Mouse (Mus musculus) B cell, adult 2 months (primary cell): ENCODE data around the gene Rpgrip1l.

Experiments
- DNase-seq, 2 experiments: peaks; one replicate each; pipeline ENCODE4 v3.0.0; 2022

The Rpgrip1l gene

DNA sequence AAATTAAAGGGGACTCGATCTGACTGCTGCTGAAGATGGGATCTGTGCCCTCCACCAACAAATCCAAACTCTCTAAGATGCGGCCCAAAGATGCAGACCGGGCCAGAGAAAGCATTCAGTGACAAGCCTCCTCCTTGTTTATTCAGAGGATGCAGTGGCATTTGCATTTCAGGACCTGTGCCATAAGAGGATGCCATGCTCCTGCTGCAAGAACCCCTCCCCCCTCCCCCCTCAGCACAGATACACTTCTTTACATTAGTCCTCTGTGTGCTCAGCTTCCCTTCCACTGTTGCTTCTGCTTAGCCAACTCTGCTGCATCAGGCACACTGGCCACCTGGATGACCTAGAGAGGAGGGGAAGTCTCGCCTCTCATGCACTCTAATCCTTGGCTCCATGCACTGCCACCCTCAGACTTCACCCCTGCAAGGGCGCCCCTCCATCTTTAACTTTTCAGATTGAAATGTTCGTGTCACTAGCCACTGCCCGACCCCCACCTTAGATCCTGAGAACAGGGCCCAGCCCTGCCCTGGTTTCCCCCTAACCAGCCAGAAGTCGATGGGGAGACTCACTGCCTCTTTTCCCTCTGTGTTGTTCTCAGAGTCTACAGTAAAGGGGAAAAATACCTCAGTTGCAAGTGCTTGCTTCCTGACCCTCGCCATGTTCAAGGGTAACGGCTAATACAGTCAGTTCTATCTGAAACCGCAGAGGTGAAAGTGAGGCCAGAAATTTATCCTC, 14.6 kb upstream of the Rpgrip1l start:
- DNase-seq, result no peak

DNA sequence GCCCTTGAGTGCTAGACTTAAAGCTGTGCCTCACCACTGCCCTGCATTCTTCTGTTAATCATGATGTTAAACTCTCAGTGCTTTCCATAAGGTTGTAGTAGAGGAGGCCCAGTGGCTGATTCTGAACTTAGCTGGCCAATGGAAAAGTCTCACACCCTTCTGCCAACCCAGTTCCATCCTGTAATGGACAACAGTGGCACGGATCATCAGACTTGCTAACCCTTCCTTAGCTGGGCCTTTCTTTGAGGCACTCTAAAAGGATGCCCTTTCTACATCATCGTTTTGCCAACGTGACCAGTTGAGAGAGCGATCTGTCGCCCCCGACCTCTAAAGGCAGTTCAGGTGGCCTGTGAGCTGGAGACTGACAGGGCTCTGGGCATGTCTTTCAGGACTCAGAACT, 13.9 kb upstream of the Rpgrip1l start:
- DNase-seq, result no peak

DNA sequence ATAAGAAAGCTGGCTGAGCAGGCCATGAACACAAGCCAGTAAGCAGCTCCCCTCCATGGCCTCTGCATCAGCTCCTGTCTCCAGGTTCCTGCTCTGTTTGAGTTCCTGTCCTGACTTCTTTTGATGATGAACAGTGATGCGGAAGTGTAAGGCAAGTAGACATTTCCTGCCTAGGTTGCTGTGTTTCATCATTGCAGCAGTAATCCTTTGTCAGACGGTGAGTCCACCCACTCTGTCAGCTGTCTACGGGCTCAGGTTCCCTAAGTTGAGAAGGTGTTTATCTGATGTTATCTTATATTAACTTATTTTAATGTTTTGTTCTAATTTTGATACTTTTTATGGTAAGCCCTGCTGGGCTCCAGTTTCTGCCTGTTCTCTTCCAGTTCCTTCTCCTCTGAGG, 13.0 kb upstream of the Rpgrip1l start:
- DNase-seq, result no peak

DNA sequence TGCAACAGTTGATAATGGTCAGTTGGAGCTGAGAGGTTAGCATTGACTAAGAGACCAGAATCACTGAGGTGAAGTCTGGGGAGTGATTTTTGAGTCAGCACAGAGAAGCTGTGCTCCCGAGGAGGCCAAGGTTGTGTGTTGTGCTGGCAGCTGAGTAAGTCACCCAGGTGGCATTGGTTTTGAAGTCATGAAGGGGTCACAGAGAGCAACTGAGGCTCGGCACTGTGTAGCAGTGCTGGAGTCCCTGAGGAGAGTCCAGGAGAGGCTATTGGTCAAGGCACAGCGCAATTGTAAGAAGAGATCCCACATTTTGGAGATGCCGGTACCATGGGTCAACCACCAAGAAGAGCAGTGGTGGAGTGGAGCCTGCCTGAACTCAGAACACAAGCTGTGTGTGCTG, 11.9 kb upstream of the Rpgrip1l start:
- no peak for DNase-seq

DNA sequence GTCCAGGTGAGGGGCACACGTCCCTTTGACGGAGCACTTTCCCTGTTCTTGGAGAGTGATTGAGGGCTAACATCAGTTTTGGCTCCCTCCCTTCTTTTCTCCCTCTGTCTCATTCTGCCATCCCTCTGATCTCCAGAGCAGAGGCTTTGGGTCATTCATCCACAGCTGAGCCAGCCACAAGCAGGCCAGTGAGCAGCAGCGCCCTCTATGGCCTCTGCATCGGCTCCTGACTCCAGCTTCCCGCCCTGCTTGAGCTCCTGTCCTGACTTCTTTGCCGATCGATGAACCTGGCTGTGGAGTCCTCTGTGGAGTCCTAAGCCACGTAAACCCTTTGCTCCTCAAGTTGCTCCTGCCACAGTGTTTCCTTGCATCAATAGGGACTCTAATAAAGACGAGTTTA, 11.2 kb upstream of the Rpgrip1l start:
- DNase-seq, result no peak

DNA sequence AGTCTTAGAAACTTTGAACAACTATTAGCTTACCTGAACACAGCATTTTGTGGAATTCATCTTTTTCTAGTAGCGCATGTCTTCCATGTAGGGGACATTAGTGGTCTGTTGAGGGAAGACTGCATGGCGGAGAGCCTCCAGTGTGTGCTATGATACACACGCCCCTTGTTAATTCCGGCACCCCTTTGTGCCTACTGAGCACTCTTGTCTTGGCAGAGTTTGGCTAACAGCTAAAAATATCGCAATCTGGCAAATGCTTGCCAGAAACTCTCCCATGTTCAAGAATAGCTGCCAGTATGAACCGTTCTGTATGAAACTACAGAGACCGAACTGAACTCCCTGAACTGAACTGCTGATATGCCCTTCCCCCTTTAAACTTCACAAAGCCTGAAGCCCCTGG, 10.4 kb upstream of the Rpgrip1l start:
- no peak for DNase-seq

DNA sequence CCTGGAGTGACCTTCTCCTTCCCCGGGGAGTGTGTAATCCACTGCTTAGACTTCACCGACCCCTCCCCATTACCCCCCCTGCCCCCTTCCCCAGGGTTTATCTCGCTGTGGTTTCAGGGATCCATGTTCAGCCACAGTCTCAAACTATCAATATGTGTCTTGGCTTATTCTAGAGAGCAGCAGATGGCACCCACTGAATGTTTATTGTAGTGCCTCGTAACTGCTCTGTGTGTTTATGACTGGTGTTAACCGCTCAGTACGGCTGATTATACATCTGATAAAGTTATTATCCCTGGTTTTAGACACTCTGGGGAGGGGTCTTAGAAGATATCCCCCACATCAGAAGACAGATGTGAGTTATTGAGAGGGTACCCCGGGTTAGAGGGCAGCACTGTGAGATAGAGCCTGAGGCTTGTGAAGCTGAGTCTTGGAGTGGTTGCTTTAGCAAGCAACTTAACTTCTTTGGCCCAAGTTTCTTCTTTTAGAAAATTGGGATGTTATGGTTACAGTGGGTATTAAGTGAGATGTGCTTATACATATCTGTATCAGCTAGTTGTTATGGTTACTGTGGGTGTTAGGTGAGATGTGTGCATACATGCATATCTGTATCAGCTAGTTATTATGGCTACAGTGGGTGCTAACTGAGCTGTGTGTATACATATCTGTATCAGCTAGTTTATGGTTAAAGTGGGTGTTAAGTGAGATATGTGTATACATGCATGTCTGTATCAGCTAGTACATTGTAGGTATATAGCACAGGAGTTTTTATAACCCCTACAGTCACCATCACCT, 6.1 kb upstream of the Rpgrip1l start:
- no peak for DNase-seq

DNA sequence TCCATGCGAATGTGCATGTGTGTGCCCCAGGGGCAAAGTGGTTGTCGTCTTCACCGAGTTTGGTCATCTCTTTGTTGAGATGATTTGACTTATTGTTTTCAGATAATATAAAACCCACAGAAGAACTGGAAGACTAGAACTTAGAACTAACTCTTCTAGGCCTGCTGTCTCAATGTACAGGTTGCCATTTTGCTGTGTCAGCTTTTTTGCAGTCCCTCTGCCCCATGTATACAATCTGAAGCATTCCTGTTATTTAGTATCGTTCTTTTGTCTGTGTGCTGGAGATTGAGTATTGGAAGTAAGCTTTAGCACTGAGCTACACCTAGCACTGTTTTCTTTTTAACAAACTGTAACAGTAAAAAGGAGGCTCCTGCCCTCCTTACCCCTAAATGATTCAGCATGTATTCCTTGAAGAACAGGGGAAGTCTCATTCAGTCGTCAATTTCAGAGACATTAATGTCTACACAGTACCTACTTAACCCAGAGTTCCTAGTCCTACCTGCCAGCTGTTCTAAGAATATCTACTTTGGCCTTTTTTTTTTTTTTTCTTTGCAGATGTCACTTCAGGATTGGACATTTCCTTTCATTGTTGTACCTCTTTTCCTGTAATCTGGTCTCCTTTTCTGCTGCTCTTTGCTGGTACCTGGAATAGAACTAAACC, 4.6 kb upstream of the Rpgrip1l start:
- no peak for DNase-seq

DNA sequence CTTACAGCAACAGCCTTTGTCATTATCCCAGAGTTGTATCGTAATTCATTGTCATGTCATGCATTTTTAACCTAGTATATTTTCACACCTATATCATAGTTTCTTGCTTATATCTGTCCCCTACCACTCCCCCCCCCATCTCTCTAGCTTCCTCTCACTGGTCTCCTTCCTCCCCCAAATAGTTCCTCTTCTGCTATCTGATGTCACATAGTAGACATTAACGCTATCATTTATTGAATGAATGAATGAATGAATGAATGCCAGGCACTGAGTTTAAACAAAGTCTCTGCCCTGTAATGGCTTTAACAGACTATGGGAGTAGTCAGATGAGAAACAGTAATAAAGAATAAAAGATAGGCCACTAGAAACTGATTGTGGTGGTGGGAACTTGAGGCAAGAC, 720 bp downstream of the Rpgrip1l start:
- no peak for DNase-seq

DNA sequence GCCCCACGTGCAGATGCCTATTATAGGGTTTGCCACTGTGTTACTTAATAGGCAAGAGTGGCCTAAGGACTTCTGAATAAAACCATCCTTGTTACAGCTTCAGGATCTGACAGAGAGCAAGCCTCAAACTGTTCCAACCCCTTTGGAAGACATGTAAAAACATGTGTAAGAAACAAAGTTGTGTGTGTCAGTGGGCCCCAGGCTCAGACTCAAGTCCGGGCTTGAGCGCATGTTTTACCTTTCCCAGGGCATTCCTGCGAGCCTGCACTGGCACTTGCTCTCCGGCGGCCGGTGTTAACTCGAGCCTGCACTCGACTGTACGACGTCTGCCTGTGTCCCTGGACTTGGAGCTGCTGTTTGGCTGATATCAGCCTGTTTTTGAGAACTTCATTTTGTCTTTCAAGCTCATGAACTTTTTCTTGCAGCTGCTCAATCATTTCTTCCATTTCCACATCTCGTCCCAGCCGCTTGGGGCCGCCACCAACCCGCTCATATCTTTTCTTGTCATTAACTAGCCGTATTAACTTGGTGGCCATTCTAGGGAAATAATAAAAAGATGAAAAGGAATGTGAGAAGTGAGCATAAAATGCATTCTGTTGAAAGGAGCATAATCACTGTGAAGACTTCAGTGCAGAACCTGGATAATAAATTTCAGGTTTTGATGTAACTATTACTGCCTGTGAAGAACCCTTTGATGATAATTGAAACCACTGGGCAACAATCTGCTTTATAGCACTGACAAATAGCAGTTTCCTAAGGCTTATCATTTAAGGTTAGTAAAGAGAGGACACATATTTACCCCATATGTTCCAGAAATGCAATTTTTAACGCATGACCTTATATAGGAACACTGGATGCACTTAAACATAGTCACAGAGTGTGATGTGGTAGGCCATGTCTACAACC, 8.3 kb downstream of the Rpgrip1l start:
- DNase-seq, result no peak

DNA sequence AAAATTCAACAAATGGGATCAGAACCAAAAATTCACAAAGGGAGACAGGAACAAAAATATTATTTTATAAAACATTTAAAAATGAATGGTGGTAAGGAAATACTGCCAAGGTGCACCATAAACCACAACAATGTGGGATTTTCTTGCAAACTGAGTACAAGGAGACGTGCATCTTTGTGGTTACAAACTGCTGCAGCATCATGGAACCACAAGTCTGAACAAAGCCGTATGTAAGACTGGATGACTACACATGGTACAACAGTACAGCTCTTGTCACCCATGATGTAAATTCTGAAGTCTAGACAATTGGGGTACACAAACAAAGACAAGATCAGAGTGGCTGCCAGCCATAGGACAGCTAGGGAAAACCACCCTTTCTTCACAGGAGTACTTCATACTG, 14.4 kb downstream of the Rpgrip1l start:
- no peak for DNase-seq

DNA sequence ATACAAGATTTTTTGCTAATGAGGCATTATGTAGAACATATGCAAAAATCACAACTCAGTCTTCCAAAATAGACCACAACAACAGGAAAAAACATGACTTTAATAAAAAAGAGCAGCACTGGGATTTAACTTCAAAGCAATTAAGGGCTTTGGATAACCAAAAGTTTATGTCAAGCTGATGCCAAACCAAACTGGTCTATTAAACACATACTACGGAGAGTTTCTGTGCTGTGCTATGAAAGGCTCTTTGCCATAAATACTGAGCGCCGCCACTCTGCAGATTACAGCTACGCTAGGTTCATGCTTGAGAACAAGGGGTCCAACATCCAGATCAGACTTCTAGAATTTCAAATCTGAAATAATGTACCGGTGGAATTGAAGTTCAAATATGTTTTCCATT, 17.3 kb downstream of the Rpgrip1l start:
- DNase-seq, result no peak

DNA sequence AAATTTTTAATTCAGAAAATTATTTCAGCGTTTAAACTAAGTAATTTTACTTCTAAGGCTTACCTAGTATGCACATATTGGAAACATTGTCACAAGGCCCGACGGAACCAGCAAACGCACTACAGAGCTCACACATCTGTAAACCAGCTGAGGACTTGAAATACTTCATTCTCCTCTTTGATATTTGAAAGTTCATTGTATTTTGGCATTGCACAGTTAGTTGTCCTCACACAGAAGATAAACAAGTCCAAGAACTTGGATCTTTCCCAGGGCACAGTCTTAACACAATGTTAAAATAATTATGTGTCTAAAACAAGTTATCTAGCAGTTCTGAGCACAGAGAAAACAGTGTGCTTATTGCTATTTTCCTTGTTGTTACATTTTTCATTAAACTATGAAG, 22.5 kb downstream of the Rpgrip1l start:
- DNase-seq, result no peak

DNA sequence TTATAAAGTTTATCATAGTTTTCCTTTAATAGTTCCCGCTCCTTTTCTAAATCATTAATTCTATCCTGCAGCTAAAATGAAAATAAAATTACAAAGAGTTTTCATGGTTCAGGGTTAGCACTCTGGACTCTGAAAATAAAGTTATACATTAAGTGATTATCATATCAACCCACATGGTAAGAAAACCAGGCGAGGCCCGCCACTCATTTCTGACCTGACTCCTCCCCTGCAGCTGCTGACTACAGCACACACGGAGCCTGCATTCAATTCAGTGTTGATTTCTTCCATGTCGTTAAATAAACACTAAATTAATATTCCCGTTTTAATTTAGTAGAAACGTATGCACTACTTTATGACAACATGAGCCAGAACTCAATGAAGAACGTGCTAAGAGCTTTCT, 26.8 kb downstream of the Rpgrip1l start:
- no peak for DNase-seq

DNA sequence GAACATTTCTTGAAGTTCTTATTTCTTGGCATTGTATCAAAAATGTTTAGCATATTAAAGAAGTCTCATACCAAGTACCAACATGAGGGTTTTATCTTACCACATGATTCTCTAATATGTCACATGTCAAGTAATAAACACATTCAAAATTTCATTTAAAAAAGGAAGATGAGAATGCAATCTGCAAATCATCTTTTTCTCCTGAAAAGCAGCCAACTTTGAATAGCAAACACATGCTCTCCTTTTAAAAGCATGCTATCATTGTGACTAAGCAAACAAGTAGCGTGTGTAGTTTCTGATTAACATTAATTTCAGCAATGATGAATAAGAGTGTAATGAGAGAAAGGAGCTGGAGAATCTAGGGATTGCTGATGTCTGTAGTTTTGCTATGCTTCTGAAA, 29.2 kb downstream of the Rpgrip1l start:
- no peak for DNase-seq

DNA sequence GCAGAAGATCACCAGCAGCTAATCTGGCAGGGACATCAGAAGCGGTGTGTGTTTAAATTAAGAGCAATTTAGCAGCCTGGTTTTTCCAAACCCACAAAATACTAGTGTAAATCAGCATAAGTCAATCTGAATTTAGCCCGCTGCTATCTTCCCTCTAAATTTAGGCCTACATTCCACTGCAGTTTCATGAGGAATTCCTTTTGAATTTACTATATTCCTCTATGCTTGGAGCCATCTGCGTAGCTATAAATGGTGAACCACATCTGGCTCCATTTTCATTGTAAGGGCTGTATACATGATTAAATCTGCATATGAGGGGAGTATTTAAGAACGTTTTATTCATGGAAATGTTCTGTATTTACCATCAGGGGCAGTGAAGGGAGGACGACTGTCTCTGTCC, 30.4 kb downstream of the Rpgrip1l start:
- no peak for DNase-seq

DNA sequence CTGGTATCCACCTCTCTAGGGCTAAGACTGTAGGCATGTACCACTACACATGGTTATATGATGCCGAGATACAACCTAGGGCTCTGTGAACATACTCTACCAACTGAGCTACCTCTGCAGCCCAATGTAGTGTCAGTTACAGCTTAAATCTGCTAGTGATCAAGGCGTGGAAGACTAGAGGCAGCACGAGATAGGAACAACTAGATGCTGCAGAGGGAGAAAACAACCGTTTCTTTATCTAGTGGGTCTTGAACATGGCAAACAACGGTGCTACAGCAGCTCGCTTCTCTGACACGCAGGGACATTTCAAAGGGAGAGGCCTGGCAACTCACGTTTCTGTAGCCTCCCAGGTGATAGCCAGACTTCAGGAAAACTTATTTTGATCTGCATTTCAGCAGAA, 31.5 kb downstream of the Rpgrip1l start:
- DNase-seq, result no peak

DNA sequence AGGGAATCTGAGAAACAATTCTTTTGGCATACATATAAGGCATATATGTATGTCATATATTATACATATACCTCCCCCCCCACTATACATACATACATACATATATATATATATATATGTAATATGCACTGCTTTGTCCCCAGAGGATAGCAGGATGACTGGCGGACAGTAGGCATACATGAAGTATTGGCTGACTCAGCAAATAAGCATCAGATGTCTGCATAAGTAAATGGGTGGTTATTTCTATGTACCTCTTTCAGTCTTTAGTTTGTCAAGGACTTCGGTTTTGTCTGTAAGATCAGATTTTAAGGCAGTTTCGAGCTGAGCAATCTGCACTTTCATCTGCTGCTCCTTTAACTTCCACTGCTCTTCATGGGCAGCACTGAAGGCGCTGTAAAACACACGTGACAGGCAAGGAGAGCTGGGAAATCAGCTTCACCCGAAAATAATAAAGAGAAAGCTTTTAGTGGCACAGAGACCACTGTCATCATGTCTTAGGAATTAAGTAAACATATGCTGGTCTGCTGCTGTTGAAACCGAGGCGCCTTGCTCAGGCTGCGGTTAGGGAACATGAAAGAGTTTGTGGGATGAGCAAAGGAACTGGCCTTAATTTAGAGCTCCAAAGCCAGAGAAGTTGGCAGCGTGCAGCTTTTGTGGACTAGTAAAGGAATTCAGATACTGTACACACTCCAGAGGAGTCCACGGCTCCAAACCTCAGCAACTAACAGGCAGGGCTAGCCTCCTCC, 32.4 kb downstream of the Rpgrip1l start:
- DNase-seq, result no peak

DNA sequence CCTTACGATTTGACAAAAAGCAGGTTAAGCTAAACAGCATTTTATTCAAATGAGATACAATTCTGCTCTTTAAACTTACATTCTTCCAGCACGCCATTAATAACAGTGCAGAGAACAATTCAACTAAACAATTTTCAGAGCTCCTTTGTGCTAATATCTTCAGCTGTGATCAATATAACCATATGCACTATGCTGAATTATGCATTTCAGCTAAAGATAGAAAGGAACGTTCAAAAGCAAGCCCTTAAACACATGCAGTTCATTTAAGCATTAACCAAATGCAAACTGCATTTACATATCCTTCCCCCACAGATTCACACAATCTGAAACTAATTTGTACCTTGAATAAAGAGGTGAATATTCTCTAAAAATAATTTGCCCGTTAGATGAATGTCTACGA, 35.0 kb downstream of the Rpgrip1l start:
- DNase-seq, result no peak

DNA sequence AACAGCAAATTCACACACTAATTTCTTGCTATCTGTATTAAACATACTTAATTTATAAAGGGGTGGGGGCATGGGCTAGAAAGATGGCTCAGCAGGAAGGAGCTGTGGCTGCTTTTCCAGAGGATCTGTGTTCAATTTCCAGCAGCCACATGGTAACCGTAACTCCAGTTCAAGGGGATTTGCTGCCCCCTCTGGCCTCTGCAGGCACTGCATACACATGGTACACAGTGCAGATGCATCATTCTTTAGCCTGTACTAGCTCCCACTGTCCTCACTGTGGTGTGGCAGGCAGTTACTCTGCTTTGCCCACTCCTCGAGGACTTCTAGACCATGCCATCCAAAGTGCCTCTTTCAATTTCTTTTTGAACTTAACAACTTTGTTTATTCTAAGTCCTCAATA, 36.7 kb downstream of the Rpgrip1l start:
- peak; percentile 24 to 27 for DNase-seq

DNA sequence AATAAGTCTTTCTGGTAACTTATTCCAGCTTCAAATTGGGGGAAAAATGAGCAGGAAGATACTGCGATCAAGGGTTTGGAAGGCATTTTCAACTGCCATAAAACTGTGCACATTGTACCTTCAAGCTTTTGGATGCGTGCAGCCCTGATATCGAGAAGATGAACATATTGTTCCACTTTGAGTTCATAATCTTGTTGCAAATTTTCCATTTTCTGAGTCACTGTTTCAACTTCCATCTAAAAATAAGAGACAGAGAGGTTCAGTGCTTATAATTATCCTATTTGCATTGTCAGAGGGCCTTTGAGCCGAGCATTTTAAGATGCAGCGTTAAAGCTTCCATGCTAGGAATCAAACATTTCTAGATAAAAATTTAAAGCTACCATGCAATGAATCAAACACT, 39.6 kb downstream of the Rpgrip1l start:
- DNase-seq, result no peak

DNA sequence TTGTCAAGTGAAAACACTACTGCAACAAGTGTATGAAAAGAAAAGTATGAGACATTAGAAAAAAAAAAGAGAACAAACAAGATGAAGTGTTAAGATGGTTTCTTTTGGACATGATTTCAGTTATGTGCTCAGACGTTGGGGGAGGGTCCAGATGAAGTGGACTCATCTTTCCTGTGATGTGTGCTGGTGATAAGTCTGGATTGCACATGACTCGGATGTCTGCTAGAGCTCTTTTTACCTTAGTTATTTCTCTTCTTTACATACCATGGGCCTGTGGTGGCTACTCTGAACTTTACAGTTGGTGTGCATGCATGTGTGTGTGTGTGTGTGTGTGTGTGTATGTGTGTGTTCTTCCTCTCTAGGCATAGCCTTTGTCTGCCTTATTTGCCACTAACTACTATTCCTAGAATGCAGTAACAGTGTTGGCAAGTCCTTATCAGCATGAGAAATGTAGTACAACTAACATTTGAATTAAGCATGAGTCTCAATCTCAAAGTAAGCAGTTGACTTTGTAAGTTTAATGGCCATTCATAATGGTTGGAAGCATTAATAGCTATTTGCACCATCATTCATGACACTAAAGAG, 43.6 kb downstream of the Rpgrip1l start:
- no peak for DNase-seq
